Mouse (Mus musculus): ENCODE data around the gene Fam133b.

- no peak for TF ChIP-seq EP300 (IDR thresholded peaks at IDR 0.05; ENCODE audit: low read depth)
- TF ChIP-seq CTCF (IDR thresholded peaks at IDR 0.05; ENCODE audit: low read depth), result no peak
Measured at GRCm38 (mm10) chr5:3503373-3503772, 40.3 kb upstream of the Fam133b start.

Measured in liver, embryonic 14.5 days (tissue).